Mouse (Mus musculus) liver, embryonic 16.5 days (tissue): ENCODE measurements around the gene Pam16. TPM values are rescaled to one million over a fixed set of nuclear protein-coding genes. Genes with fewer than 3 reads are reported as not detected.

Source experiments
- polyA plus RNA-seq: library from polyadenylated mRNA; unstranded; fragments of >200 nt; fragmentation: Nextera tagmentation; extraction: Ambion mirVana; gene quantifications from 2 replicates; pipeline ENCODE4 v1.2.1, GENCODE M21; 2015

Gene Pam16
- polyA plus RNA-seq, 1 experiment from 2014 or later, result 50.8 TPM

Other genes starting within 250 kb of the Pam16 start
- 0.48 and 0.65 TPM in 2 replicates for gene Adcy9, start 204.5 kb downstream of the Pam16 start, polyA plus RNA-seq
- 2.9 and 4.4 TPM in 2 replicates for gene Srl, start 83.2 kb downstream of the Pam16 start, polyA plus RNA-seq
- gene Tfap4, start 65.1 kb downstream of the Pam16 start, polyA plus RNA-seq, result 4.7 and 4.8 TPM in 2 replicates
- gene Glis2, start 30.3 kb downstream of the Pam16 start, polyA plus RNA-seq, result 2.1 and 2.5 TPM in 2 replicates
- 2.0 and 3.0 TPM in 2 replicates for gene Vasn, start 15.0 kb upstream of the Pam16 start, polyA plus RNA-seq
- 46.5 and 47.3 TPM in 2 replicates for gene Dnaja3, start 15.0 kb upstream of the Pam16 start, polyA plus RNA-seq
- gene Coro7, start 54.8 kb upstream of the Pam16 start, polyA plus RNA-seq, result 10.1 and 13.5 TPM in 2 replicates
- 29.1 and 35.1 TPM in 2 replicates for gene Nmral1, start 94.4 kb upstream of the Pam16 start, polyA plus RNA-seq
- 39.1 and 39.2 TPM in 2 replicates for gene Hmox2, start 101.4 kb upstream of the Pam16 start, polyA plus RNA-seq
- gene Cdip1, start 165.3 kb upstream of the Pam16 start, polyA plus RNA-seq, result 23.3 and 27.3 TPM in 2 replicates
- 0.05 TPM in 1 of 2 replicates, not detected in the other for gene 4930562C15Rik, start 210.4 kb upstream of the Pam16 start, polyA plus RNA-seq